Mouse (Mus musculus) ES-E14 (cell line): ENCODE results near the gene Rpl23.

Source experiments
- CHD2 ChIP-seq: IDR thresholded peaks from 2 replicates; pipeline ENCODE4 v1.6.1; 2014; ENCODE audit warnings: mild to moderate bottlenecking, low read depth, low read length, inconsistent platforms
- HCFC1 ChIP-seq: IDR thresholded peaks from 2 replicates; pipeline ENCODE4 v1.6.1; 2012; ENCODE audit warnings: low read length, inconsistent platforms, borderline replicate concordance; ENCODE audit not compliant: insufficient read depth
- MAFK ChIP-seq: IDR thresholded peaks from 2 replicates; pipeline ENCODE4 v1.6.1; 2014; ENCODE audit warnings: mild to moderate bottlenecking, low read depth, low read length, inconsistent platforms; ENCODE audit not compliant: insufficient read depth

- TF ChIP-seq CHD2, result no peak
- no peak for TF ChIP-seq MAFK
- no peak for TF ChIP-seq HCFC1
Observed at GRCm38 (mm10) chr11:97827654-97828053, 45.4 kb upstream of the Rpl23 start.
